Mouse (Mus musculus) hindbrain, embryonic 16.5 days (tissue): Measurements from ENCODE around the gene Sept8. TPM values are rescaled to one million over a fixed set of nuclear protein-coding genes. Genes with fewer than 3 reads are reported as not detected.
"Not testable (repeated sequence)": the region's sequence is repeated elsewhere in the genome, so short reads cannot be mapped to it uniquely, and the experiment has no call there.

ENCODE experiments used
- ATAC-seq: fragments of 200-750 bp; cut with Nextera tagmentation; 2 replicates; pipeline ENCODE4 v1.8.0; 2017; ENCODE audit warnings: moderate TSS enrichment, moderate library complexity
- H3K27ac ChIP-seq: fragments of 300-500 bp; sonication (generic); 2 replicates; pipeline ENCODE4 v1.5.1; 2014; ENCODE audit warnings: low read depth, mild to moderate bottlenecking, control low read depth, low read length, moderate library complexity
- H3K27me3 ChIP-seq: fragments of 300-500 bp; sonication (generic); replicated peaks from 2 replicates; pipeline ENCODE4 v1.6.1; 2014; ENCODE audit warnings: low read length; ENCODE audit not compliant: control insufficient read depth, insufficient read depth
- H3K36me3 ChIP-seq: fragments of 300-500 bp; sonication (generic); 2 replicates; pipeline ENCODE4 v1.6.1; 2014; ENCODE audit warnings: mild to moderate bottlenecking, low read length, moderate library complexity, mixed read lengths; ENCODE audit not compliant: control insufficient read depth, insufficient read depth
- H3K4me1 ChIP-seq: fragments of 300-500 bp; sonication (generic); 2 replicates; pipeline ENCODE4 v1.6.1; 2014; ENCODE audit warnings: low read depth, low read length; ENCODE audit not compliant: control insufficient read depth, insufficient read depth
- H3K4me2 ChIP-seq: fragments of 300-500 bp; sonication (generic); 2 replicates; pipeline ENCODE4 v1.6.1; 2014; ENCODE audit warnings: mild to moderate bottlenecking, low read length, control low read depth, moderate library complexity
- H3K4me3 ChIP-seq: fragments of 300-500 bp; sonication (generic); 2 replicates; pipeline ENCODE4 v1.5.1; 2014; ENCODE audit warnings: mild to moderate bottlenecking, low read length, control low read depth, moderate library complexity
- H3K9ac ChIP-seq: fragments of 300-500 bp; sonication (generic); 2 replicates; pipeline ENCODE4 v1.6.1; 2014; ENCODE audit warnings: low read depth, mild to moderate bottlenecking, control low read depth, low read length, moderate library complexity
- H3K9me3 ChIP-seq: fragments of 300-500 bp; sonication (generic); 2 replicates; pipeline ENCODE4 v1.6.1; 2014; ENCODE audit warnings: mild to moderate bottlenecking, low read length, moderate library complexity; ENCODE audit not compliant: control insufficient read depth
- WGBS: fragments of 180-500 bp; shearing (Covaris S2); extraction: QIAGEN DNeasy Blood & Tissue Kit; methylation state at CpG from one replicate; pipeline ENCODE4 v1.1.7; 2014; 5-methylcytosine and 5-hydroxymethylcytosine counted together
- polyA plus RNA-seq: library from polyadenylated mRNA; unstranded; fragments of >200 nt; fragmentation: Nextera tagmentation; extraction: Ambion mirVana; gene quantifications from 2 replicates; pipeline ENCODE4 v1.2.1, GENCODE M21; 2015

Gene Sept8
- polyA plus RNA-seq, 1 experiment from 2014 or later, result 23.4 TPM

DNA sequence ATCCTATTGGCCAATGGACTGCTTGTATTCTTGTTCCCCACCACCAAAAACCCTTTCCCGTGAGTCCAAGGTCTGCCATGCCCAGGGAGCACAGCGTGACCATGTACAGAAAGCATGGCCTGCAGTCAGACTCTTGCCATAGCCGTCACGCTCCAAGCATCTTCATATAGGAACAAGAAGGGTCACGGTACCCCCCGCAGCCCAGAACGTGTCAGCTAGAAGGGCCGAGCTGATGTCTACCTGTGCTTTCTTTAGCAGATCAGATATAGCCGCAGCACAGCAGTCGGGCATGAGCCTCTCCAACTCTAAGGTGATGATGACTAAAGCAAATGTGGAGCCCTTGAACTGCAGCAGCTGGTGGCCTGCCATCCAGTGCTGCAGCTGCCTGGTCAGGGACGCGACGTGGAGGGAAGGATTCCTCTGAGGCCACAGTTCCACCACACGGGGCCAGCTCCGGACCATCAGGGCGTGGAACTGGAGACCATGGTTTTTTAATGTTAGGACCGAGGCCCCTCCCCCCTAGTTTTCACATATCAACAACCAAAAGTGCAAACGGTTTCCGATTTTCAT lies 29.1 kb downstream of the Sept8 start:
- no peak for ATAC-seq
- no peaks in the 10 kb centered on the region for H3K27me3 ChIP-seq
- no peak overlapping the region for H3K4me3 ChIP-seq
- H3K4me1 ChIP-seq, result no peaks in the 10 kb centered on the region
- H3K36me3 ChIP-seq, result no peaks in the 10 kb centered on the region
- no peak overlapping the region for H3K4me2 ChIP-seq
- no peak overlapping the region for H3K9ac ChIP-seq
- H3K9me3 ChIP-seq, result no peaks in the 10 kb centered on the region
- H3K27ac ChIP-seq, result no peak overlapping the region
- 85% methylated on average over 19 of the region's 19 CpGs for WGBS

DNA sequence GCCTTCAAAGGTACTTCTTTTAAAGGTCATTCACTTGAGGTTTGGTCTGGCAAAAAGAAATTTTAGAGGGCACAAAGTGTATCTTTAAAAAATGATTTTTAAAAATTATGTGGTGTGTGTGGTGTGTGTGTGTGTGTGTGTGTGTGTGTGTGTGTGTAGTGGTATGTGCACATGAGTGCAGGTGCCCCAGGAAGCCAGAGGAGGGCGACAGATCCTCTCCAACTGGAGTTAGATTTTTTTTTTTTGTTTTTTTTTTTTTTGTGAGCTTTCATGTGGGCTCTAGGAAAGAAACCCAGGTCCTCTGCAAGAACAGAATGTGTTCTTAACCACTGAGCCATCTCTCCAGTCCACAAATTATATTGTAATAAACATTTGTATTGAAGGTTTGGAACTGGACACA lies 31.7 kb downstream of the Sept8 start:
- Histone ChIP-seq H3K9ac (no peak overlapping the region), H3K27me3 (no peaks in the 10 kb centered on the region), H3K4me2 (no peak overlapping the region), H3K36me3 (no peaks in the 10 kb centered on the region), H3K27ac (no peak overlapping the region), H3K4me1 (no peaks in the 10 kb centered on the region), H3K4me3 (no peak overlapping the region), H3K9me3 (no peaks in the 10 kb centered on the region)
- 91% methylated on average over 1 of the region's 1 CpGs for WGBS
- ATAC-seq, result no peak

DNA sequence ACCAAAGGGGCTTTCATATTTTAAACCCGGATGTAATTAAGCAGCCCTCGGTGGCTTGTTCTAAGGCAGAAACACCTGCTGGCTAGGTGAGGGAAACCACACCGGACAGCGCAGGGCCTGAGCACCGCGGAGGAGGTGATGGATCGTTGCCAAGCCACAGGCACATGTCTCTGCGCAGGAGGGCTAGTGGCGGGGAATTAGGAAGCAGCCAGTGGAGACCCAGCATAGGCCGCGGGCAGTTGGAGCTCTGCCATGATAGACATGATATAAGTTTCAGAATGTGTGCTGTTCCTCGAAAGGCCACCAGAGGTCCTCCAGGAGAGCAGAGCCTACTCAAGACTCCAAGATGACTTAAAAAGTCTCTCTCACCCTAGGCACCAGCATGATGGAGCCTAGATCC lies 32.7 kb downstream of the Sept8 start:
- 64% methylated on average over 12 of the region's 12 CpGs for WGBS
- ATAC-seq, result no peak

DNA sequence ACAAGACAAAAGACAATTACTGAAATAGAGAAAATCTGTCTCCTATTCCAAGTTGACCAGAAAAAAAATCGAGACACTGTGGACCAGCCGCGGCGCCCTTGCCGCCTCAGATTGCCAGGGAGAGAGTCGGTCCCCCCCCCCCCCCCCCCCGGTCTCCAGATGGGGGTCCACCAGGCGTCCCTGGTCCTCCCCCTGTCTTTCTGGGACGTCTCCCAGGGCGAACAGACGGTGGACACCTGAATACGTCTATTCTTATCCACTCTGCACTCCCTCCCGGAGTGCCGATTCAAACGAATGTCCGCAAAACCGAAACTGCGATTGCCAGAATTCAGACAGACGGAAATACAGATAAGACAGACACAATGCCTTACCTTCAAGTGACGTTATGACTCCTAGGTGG lies 37.5 kb downstream of the Sept8 start:
- H3K4me2 ChIP-seq, H3K9me3 ChIP-seq, H3K36me3 ChIP-seq, H3K9ac ChIP-seq, H3K4me3 ChIP-seq, ATAC-seq, H3K4me1 ChIP-seq, H3K27ac ChIP-seq, H3K27me3 ChIP-seq: not testable (repeated sequence)
- WGBS, result 98% methylated on average over 9 of the region's 20 CpGs

More for the DNA sequence above, 32.7 kb downstream of the Sept8 start:
- Histone ChIP-seq H3K9me3 (no peaks in the 10 kb centered on the region), H3K27ac (no peak overlapping the region), H3K4me1 (no peaks in the 10 kb centered on the region), H3K4me3 (no peak overlapping the region), H3K9ac (no peak overlapping the region), H3K4me2 (no peak overlapping the region), H3K36me3 (no peaks in the 10 kb centered on the region), H3K27me3 (no peaks in the 10 kb centered on the region)

DNA sequence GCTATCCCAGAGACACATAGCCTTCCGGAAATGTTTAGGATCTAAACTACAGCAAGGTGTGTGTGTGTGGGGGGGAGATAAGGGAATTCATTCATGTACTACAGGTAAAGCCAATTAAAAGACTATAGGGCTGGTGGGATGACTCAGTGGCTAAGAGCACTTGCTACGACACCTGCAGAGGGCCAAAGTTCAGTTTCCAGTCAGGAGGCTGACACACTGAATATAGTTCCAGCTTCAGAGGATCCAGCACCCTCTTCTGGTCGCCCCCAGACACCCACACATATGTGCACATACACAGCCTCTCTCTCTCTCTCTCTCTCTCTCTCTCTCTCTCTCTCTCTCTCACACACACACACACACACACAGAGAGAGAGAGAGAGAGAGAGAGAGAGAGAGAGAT lies 38.9 kb downstream of the Sept8 start:
- not testable (repeated sequence) for H3K9me3 ChIP-seq, H3K4me1 ChIP-seq, H3K27me3 ChIP-seq, H3K4me2 ChIP-seq, H3K4me3 ChIP-seq, H3K9ac ChIP-seq, ATAC-seq, H3K27ac ChIP-seq, H3K36me3 ChIP-seq
- WGBS, result 100% methylated on average over 1 of the region's 3 CpGs

DNA sequence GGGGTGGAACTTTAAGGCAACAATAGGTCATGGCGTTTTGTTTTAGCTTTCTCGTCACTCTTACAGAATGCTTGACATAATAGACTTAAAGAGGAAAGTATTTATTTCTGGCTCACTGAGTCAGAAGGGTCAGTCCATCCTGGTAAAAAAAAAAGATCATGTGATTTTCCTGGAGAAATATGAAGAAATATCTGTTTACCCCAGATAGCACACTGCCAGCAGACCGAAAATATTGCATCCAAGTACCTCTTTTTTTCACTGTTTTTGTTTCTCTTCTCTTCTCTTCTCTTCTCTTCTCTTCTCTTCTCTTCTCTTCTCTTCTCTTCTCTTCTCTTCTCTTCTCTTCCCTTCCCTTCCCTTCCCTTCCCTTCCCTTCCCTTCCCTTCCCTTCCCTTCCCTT lies 40.9 kb downstream of the Sept8 start:
- ATAC-seq, H3K4me1 ChIP-seq, H3K9me3 ChIP-seq, H3K9ac ChIP-seq, H3K4me2 ChIP-seq, H3K27me3 ChIP-seq, H3K4me3 ChIP-seq, H3K36me3 ChIP-seq, H3K27ac ChIP-seq: not testable (repeated sequence)
- 95% methylated on average over 1 of the region's 3 CpGs for WGBS

DNA sequence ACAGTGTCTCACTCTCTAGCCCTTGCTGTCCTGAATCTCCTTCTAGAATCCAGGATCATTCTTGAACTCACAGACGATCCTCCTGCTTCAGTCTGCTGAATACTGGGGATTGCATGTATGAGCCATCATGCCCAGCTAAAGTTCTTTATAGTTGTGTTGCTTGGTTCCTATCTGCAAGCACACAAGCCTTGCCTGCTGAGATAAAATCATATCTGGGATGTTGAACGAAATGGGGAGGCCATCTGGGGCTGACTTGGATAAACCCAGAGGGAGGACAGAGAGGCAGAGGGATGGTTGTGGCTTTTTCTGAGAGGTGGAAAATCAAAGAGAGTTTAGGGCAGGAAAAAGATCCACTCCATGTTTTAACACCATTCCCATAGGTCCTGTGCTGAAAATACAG lies 42.9 kb downstream of the Sept8 start:
- Histone ChIP-seq H3K27me3 (no peaks in the 10 kb centered on the region), H3K4me3 (no peak overlapping the region), H3K9ac (no peak overlapping the region), H3K9me3 (peaks cover 3% of the 10 kb centered on the region; the same call in 1 of the 2 replicates), H3K36me3 (no peaks in the 10 kb centered on the region), H3K27ac (no peak overlapping the region), H3K4me1 (peaks cover 4% of the 10 kb centered on the region), H3K4me2 (no peak overlapping the region)
- WGBS, result 89% methylated on average over 2 of the region's 2 CpGs
- ATAC-seq, result no peak

DNA sequence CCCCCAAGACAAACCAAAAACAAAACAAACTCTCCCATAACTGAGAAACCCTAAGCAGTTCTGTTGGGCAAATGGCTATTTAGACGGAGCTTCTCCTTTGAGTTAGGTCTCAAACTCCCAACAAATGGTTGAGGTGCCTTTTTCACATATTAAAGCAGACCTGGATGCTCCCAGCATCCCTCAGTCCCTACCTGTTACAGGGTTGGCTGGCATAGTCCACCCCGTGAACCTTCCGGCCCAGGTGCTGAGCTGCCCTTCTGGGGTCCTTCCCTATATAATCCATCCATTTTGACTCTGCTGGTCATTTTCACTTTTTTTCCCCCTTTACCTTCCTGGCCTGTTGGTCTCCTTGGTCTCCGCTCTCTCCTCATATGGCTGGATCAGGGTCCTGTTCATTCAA lies 47.6 kb downstream of the Sept8 start:
- ATAC-seq, result peak; percentile 31
- no peaks in the 10 kb centered on the region for H3K36me3 ChIP-seq
- peaks cover 18% of the 10 kb centered on the region for H3K4me1 ChIP-seq
- WGBS, result 84% methylated on average over 4 of the region's 4 CpGs
- H3K9ac ChIP-seq, result peak overlapping the region; percentile 92
- peak overlapping the region; percentile 83 for H3K4me2 ChIP-seq
- H3K4me3 ChIP-seq, result peak overlapping the region; percentile 94
- peaks cover 3% of the 10 kb centered on the region; the same call in 1 of the 2 replicates for H3K9me3 ChIP-seq
- no peaks in the 10 kb centered on the region for H3K27me3 ChIP-seq
- peak overlapping the region; percentile 59; the same call in 1 of the 2 replicates for H3K27ac ChIP-seq

DNA sequence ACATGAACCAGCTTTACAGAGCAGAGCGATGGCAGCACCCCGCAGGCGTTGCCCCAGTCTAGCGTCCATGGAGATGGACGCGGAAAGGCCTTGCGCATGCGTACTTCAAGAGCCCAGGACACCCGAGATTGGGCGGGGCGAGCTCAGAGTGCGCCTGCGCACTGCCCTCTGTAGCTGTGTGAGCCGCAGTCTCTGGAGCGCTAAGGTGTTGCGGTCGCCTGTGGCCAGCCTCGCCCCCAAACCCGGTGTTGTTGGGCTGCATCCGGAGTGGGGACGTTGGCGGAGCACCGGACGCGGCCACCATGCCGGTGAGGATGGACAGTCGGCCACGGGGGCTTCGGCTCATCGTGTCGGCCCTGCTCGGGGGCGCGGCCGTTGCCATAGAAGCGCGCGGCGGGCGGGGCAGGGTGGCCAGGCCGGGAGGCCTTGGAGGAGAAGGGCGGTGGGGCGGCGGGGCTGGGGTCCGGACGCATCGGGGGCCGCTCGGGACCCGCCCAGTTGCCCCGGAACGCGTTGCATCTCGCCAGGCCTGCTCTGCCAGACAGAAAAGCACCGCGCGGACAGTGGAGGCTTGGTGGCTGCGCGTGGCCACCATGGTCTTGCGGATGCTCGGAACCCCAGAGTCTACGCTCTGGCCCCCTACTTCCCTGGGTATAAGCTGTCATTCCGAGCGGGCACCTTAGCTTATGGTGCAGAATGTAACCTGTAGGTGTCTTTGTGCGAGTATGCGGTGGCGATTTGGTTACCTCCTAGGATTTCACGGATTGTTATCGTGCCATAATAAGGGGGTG lies 48.4 kb downstream of the Sept8 start, which contains the start of gene Kif3a:
Gene Kif3a, plus strand, starts transcription at position 156 of the 791 bp plus-strand sequence.
- peak within 1 kb of the TSS; percentile 94 for H3K4me3 ChIP-seq
- peak; percentile 95 for ATAC-seq
- H3K27ac ChIP-seq, result peak within 1 kb of the TSS; percentile 91
- peak within 1 kb of the TSS; percentile 92 for H3K9ac ChIP-seq
- WGBS, result under 1% methylated on average over 61 of the region's 69 CpGs
- H3K4me1 ChIP-seq, result peaks cover 18% of the 10 kb centered on the region
- H3K9me3 ChIP-seq, result peaks cover 3% of the 10 kb centered on the region; the same call in 1 of the 2 replicates
- H3K27me3 ChIP-seq, result no peaks in the 10 kb centered on the region
- H3K4me2 ChIP-seq, result peak within 1 kb of the TSS; percentile 83
- no peaks in the 10 kb centered on the region for H3K36me3 ChIP-seq
